Mouse (Mus musculus) cortical plate, adult 2 months (tissue): ENCODE results near the gene Hmgcs1. TPM values are rescaled to one million over a fixed set of nuclear protein-coding genes. Genes with fewer than 3 reads are reported as not detected.
A peak's percentile ranks its signal among the peaks of the same experiment; 100 is the strongest.
"Not testable (repeated sequence)": the region's sequence is repeated elsewhere in the genome, so short reads cannot be mapped to it uniquely, and the experiment has no call there.

Source experiments
- H3K27ac ChIP-seq: fragments of 200-500 bp; 2 replicates; pipeline ENCODE4 v1.5.1; 2012; ENCODE audit warnings: low read length, control low read depth, inconsistent platforms; ENCODE audit not compliant: insufficient read depth
- H3K4me1 ChIP-seq: fragments of 200-500 bp; 2 replicates; pipeline ENCODE4 v1.6.1; 2011; ENCODE audit warnings: low read length; ENCODE audit not compliant: control insufficient read depth, insufficient read depth
- H3K4me3 ChIP-seq: fragments of 200-500 bp; 2 replicates; pipeline ENCODE4 v1.5.1; 2011; ENCODE audit warnings: mild to moderate bottlenecking, low read length, control low read depth; ENCODE audit not compliant: insufficient read depth
- CTCF ChIP-seq: fragments of 200-500 bp; IDR thresholded peaks from 2 replicates; pipeline ENCODE4 v1.5.1; 2011; ENCODE audit warnings: mild to moderate bottlenecking, control low read depth, low read length; ENCODE audit not compliant: insufficient read depth; ENCODE audit errors: extremely low read depth
- POLR2A ChIP-seq: fragments of 200-500 bp; IDR thresholded peaks from 2 replicates; pipeline ENCODE4 v1.6.1; 2011; ENCODE audit warnings: mild to moderate bottlenecking, low read length, control low read depth; ENCODE audit not compliant: insufficient read depth; ENCODE audit errors: extremely low read depth
- polyA plus RNA-seq: library from polyadenylated mRNA; depleted of rRNA; stranded (reverse); fragments of >200 nt; gene quantifications from 2 replicates; pipeline ENCODE4 v1.2.3, GENCODE M21; 2012

The Hmgcs1 gene
- polyA plus RNA-seq, 1 experiment, result 222 TPM

GRCm38 (mm10) chr13:119656846-119657416 lies 33.2 kb upstream of the Hmgcs1 start:
- TF ChIP-seq POLR2A (no peak), CTCF (no peak)
- Histone ChIP-seq H3K4me1 (peaks cover 3% of the 10 kb centered on the region; the same call in 1 of the 2 replicates), H3K4me3 (no peak overlapping the region), H3K27ac (no peak overlapping the region)

GRCm38 (mm10) chr13:119661420-119661819 lies 28.8 kb upstream of the Hmgcs1 start:
- not testable (repeated sequence) for H3K4me1 ChIP-seq, H3K27ac ChIP-seq, H3K4me3 ChIP-seq

- no peaks in the 10 kb centered on the region for H3K4me1 ChIP-seq
- no peak overlapping the region for H3K27ac ChIP-seq
- no peak for TF ChIP-seq CTCF
- no peak for TF ChIP-seq POLR2A
- no peak overlapping the region for H3K4me3 ChIP-seq
Observed at GRCm38 (mm10) chr13:119678794-119679193, 11.4 kb upstream of the Hmgcs1 start.

- Histone ChIP-seq H3K4me3 (no peak overlapping the region), H3K4me1 (no peaks in the 10 kb centered on the region), H3K27ac (no peak overlapping the region)
- TF ChIP-seq POLR2A (no peak), CTCF (no peak)
Observed at GRCm38 (mm10) chr13:119679721-119680120, 10.5 kb upstream of the Hmgcs1 start.

GRCm38 (mm10) chr13:119681161-119681560 lies 9.0 kb upstream of the Hmgcs1 start:
- no peaks in the 10 kb centered on the region for H3K4me1 ChIP-seq
- no peak overlapping the region for H3K27ac ChIP-seq
- no peak for TF ChIP-seq POLR2A
- no peak for TF ChIP-seq CTCF
- H3K4me3 ChIP-seq, result no peak overlapping the region

- TF ChIP-seq CTCF (no peak), POLR2A (no peak)
- no peak overlapping the region for H3K27ac ChIP-seq
- H3K4me3 ChIP-seq, result no peak overlapping the region
- peaks cover 2% of the 10 kb centered on the region; the same call in 1 of the 2 replicates for H3K4me1 ChIP-seq
Observed at GRCm38 (mm10) chr13:119684416-119685177, 5.6 kb upstream of the Hmgcs1 start.

GRCm38 (mm10) chr13:119689709-119690038 lies 505 bp upstream of the Hmgcs1 start:
- Histone ChIP-seq H3K4me3 (peak overlapping the region; percentile 88), H3K27ac (no peak overlapping the region), H3K4me1 (peaks cover 6% of the 10 kb centered on the region)
- TF ChIP-seq CTCF (no peak), POLR2A (peak; percentile 49; the same call in 1 of the 2 replicates)

- TF ChIP-seq CTCF, result no peak
- TF ChIP-seq POLR2A, result no peak
- peaks cover 8% of the 10 kb centered on the region for H3K4me1 ChIP-seq
- H3K27ac ChIP-seq, result peak overlapping the region; percentile 90
- H3K4me3 ChIP-seq, result peak overlapping the region; percentile 88
Observed at GRCm38 (mm10) chr13:119690876-119691620, 869 bp downstream of the Hmgcs1 start.

- peak overlapping the region; percentile 88; the same call in 1 of the 2 replicates for H3K4me3 ChIP-seq
- H3K4me1 ChIP-seq, H3K27ac ChIP-seq: not testable (repeated sequence)
Observed at GRCm38 (mm10) chr13:119691958-119692357, 1.8 kb downstream of the Hmgcs1 start.

GRCm38 (mm10) chr13:119695676-119696075 lies 5.5 kb downstream of the Hmgcs1 start:
- H3K4me1 ChIP-seq, result peaks cover 12% of the 10 kb centered on the region
- TF ChIP-seq CTCF (no peak), POLR2A (no peak)
- H3K27ac ChIP-seq, result no peak overlapping the region
- H3K4me3 ChIP-seq, result no peak overlapping the region
